Mouse (Mus musculus) heart, adult 2 months (tissue): Measurements from ENCODE around the gene Bbip1.

ENCODE experiments used
- CTCF ChIP-seq: fragments of 200-600 bp; IDR thresholded peaks from 2 replicates; pipeline ENCODE4 v1.8.1; 2022; ENCODE audit warnings: antibody characterized with exemption, mild to moderate bottlenecking, moderate library complexity
- POLR2A ChIP-seq: fragments of 200-500 bp; IDR thresholded peaks from 2 replicates; pipeline ENCODE4 v1.6.1; 2011; ENCODE audit warnings: mild to moderate bottlenecking, low read depth, low read length, control low read depth; ENCODE audit not compliant: insufficient read depth

DNA sequence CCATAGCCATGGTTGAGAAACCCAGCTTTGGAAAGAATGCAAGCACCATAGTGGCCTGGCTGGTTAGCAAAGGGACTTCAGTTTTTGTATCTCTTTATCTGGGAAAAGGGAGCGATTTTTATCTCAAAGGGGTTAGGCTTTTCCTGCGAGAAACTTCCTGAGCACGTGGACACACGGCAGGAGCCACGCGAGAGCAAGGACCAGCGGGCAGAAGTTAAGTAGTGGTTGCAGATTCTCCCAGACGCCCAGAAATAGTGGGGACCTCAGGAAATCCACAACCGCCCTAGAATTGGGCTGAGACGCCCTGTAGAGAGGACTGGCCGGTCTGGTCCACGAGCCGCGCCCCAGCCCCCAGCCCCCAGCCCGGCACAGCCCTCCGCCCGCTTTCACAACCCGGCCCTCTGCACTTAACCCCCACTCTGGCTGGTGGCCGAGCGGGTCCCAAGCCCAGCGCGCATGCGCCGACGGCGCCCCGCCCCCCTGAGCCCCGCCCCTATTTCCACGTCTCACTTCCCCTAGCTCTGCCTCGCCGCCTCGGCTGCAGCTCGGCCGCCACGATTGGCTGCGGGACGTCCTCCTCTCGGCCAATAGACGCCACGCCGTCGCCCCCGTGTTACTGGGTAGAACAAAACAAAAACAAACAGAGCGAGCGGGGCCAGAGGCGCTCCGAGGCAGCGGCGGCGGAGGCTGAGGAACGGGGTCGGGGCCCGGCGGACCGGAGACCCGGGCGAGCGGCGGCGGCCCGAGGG, 41.5 kb downstream of the Bbip1 start:
- no peak for TF ChIP-seq CTCF
- TF ChIP-seq POLR2A, result peak; percentile 75
